Mouse (Mus musculus) ovary, adult 2 months (tissue): ENCODE measurements around the gene Kif13a. TPM values are rescaled to one million over a fixed set of nuclear protein-coding genes. Genes with fewer than 3 reads are reported as not detected.

Experiments
- polyA plus RNA-seq: library from polyadenylated mRNA; depleted of rRNA; stranded (reverse); fragments of >200 nt; gene quantifications from 2 replicates; pipeline ENCODE4 v1.2.3, GENCODE M21; 2012; rRNA removed

Kif13a gene
- polyA plus RNA-seq = 21.6 and 27.8 TPM in 2 replicates

DNA sequence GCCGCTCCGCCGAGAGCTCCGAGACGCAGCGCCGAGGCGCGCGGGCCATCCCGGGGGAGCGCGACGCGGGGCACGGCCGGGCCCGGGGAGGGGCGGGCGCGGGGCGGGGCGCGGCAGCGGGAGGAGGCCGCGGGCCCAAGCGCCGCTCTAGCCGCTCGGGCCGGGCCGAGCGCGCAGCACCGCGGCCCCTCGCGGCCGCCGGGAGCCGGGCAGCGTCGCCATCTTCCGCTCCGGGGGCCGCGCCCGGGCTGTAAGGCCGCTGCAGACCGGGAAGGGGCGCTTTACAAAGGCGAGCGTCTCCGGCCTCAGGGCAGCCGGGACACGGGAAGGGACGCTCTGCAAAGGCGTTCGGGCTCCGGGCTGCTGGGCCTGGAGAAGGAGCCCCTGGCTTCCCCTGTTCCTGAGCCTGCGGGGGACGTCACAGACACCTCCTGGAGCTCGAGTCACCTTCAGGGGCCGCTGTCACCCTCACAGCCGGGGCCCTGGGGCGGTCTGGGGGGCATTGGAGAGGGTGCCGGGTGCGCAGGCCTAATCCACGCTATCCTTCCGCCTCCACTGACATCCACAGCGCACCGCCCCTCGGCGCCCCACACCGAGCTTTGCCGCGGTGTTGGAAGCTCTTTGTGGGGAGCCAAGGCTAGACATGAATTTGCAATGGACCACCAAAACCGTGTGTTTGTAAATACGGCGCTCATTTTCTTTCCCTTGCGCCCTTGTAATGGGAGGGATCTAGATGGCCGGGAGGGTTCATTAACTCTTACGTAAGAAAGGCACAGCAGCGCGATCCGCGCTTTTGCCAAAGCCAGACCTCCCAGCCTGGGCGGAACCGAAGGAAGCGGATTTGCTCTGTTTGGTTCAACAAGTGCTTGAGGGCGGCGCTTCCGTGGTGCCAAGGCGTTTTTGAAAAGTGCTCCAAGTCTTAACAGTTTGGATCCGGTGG, at the start of gene Kif13a:
Gene Kif13a (minus strand): TSS at position 149 of the 940 bp plus-strand sequence.

DNA sequence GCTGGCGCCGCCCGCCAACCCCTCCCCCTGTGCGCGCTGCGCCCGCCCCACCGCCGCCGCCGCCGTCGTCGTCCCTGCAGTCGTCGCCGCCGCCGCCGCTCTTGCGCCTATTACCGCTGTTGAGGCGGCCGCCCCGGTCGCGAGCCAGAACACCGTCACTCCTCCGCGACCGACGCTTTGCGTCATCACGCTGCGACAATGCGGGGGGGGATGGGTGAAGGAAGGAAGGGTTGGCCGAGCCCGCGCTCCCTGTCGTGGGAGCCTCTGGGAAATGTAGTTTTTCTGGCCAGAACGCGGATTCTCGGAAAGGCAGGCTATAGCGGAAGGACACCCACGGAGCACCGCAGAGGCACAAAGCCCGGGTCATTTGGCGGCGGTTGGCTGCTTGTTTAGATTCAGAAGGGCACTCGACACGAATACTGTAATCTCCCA, 201.8 kb downstream of the Kif13a start, which contains the start of gene Nup153:
Gene Nup153 (minus strand): TSS at position 104 of the 432 bp plus-strand sequence.

Other genes with a start within 250 kb of the Kif13a start
- 53.0 and 92.9 TPM in 2 replicates for gene Nup153, start 201.9 kb downstream of the Kif13a start, polyA plus RNA-seq
- 8.1 and 13.7 TPM in 2 replicates for gene Nhlrc1, start 85.0 kb upstream of the Kif13a start, polyA plus RNA-seq
- gene Kdm1b, start 113.6 kb upstream of the Kif13a start, polyA plus RNA-seq = 10.7 and 13.1 TPM in 2 replicates
- 3.3 and 6.4 TPM in 2 replicates for gene Tpmt, start 114.9 kb upstream of the Kif13a start, polyA plus RNA-seq
- gene Dek, start 176.3 kb upstream of the Kif13a start, polyA plus RNA-seq = 38.1 and 76.2 TPM in 2 replicates
- gene Rnf144b, start 192.8 kb upstream of the Kif13a start, polyA plus RNA-seq = 16.3 and 17.3 TPM in 2 replicates